Mouse (Mus musculus) spleen, postnatal 4 days (tissue): ENCODE measurements around the gene Borcs7.
"Not testable (repeated sequence)": the region's sequence is repeated elsewhere in the genome, so short reads cannot be mapped to it uniquely, and the experiment has no call there.

ENCODE experiments used
- DNase-seq, 2 experiments: peaks; one replicate each; pipeline ENCODE4 v3.0.0; 2022; ENCODE audit warnings: low spot score in 2 of 2

Gene Borcs7

DNA sequence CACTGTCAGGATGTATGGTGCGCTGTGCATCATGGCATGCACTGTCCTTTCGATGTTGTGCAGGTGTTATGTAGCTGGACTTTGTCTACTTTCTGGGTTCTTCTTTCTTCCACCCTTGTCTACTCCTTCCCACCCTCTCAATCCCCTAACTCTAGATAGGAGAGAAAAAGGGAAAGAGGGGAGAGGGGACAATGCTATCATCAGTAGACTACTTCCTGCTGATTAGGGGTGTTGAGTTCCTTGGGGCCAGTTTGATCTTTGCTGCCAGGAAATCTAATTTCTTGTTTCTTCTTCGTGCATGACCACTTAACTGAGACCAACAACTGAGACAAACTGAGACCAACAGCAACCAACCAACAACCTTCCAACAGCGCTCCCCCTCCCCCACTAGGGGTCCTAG is 20.9 kb downstream of the Borcs7 start:
- DNase-seq, result no peak

DNA sequence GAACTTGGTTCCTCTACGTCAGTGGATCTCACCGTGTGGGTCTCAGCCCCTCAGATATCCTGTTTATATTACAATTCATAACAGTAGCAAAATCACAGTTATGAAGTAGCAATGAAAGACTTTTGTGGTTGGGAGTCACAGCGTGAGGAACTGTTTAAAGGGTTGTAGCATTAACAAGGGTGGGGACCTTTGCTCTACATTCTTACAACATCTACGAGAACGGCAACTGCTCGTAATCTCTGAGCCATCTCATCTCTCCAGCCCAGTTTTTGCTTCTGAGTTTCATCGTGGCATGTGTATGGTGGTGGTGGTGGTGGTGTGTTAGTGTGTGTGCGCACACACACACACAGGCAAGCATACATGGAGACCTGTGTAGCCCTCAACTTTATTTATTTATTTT is 24.5 kb downstream of the Borcs7 start:
- DNase-seq, result no peak

DNA sequence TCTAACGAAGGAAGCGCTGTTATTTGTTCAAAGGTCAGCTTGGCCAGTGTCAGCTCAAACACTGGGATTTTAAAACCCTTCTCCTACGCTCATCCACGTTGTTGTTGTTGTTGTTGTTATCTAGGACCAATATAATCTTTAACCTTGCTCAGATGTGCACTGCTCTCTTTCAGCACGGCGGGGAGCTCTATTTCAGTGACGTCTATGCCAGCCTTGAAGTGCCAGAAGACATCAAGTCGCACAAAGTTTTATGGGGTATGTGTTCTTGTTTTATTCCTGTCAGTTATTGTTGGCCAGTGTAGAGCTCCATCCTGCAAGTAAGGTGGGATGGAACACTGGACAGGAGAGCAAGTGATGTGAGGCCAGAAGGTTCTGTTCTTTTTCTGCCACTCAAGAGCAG is 25.3 kb downstream of the Borcs7 start:
- no peak for DNase-seq

DNA sequence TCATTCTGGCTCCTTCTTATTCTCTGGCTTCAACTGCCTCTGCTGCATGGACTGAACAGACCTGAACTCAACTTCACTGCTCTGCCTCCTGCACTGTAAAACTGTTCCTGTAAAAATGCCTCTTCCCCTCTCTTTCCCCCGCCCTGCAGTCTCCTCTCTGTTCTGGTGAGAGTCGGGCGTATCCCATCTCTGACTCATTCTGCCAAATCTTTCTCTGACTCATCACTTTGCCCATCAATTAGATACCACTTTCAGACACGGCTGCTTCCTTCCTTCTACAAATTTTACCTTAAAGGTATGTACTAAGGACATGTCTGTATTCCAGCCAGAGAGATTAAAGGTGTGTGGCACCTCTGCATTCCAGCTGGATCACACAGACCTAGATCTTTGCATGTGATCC is 28.4 kb downstream of the Borcs7 start:
- DNase-seq, result no peak

DNA sequence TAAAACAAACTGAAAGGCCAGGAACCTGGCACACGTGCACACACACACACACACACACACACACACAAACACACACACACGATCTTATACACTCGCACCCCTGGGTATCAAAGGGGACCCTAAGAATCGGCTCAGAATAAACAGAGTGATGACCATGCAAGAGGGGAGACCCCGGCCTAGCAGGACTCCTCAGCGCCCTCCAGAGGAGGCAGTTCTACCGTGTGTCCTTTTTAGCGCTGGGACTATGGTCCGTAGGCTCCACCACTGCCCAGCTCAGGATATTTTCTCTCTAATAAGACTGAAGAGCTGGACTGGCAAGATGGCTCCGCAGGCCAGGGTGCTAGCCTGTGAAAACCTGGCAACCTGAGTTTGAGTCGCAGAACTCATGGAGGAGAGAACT is 34.7 kb downstream of the Borcs7 start:
- no peak for DNase-seq

DNA sequence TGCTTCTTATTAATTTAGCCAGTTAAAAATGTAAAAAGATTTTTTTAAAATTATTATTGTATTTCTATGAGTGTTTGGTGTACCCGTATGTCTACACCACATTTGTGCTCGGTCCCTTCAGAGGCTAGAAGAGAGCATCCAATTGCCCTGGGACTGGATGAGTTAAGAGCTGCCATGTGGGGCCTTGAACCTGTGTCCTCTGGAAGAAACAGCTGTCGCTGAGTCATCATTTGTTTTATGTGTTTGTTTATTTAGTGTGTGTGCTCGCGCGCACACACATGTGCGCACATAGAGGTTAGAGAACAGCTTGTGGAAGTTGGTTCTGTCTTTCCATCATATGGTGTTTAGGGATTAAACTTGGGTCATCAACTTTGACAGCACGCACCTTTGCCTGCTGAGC is 36.4 kb downstream of the Borcs7 start:
- no peak for DNase-seq

DNA sequence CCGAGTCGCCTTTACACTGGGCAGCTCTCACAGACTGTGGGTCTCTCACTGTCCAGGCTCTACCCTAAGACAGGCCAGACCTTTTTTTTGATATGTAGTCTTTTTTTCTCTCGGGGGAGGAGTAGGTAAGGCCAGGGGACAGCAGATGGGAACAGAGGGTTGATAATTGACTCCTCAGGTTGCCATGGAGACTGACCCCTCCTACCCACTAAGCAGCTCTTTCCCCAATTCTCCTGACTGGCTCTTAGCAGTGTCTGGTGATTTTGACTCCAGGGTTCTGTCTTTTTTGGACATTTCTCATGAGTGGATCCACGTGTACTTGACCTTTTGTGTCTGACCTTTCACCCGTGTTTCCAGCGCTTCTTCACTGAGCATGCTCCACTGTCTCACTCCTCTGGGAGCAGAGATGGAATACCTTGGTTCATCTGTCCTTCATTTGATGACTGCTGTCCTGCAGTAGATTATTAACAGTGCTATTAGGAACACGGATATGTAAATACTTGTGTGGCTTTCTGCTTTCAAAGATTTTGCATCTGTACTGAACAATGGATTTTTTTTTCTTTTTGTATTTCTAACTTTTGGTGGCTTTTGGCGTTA is 37.5 kb downstream of the Borcs7 start:
- DNase-seq, result no peak

DNA sequence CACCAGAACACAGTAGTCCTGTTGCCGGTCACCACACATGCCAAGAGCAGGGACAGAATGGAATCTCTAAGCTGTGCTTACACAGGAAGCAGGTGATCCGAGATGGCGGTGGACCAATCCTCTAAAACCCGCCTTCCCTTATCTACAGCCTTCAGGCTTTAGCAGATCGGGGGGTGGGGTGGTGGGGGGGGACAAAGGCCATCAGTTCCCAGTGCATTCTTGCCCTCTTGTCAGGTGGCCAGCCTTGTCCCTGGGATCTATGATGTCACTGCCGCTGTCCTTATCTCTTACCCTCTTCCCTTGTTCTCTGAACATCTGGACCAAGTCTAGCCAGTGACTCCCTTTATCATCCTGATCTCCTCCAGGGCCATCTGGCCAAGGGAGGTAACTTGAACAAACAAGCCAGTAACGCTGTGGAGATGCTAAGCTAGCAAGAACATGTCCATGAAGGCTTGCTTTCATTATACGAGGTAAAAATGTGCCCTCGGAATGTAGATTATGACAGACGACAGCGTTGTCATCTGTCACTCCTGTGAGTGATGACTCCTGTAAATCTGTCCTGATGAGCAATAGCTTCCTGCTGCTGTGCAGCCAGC is 38.3 kb downstream of the Borcs7 start:
- peak in 1 of 2 experiments; percentile 17 for DNase-seq

DNA sequence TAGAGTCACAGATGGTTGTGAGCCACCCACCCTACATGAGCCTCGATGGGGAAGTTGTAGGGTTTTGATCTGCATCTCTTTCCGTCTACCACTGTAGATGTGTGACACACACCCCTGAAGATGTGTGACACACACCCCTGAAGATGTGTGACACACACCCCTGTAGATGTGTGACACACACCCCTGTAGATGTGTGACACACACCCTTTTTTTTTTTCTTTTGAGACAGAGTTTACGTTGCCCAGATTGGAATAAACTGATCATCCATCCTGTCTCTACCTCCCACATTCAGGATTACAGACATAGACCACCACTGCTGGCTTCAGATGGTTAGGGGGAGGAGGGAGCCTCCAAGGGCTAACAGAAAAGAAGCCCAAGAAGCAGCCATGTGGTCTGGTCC is 39.2 kb downstream of the Borcs7 start:
- no peak for DNase-seq

DNA sequence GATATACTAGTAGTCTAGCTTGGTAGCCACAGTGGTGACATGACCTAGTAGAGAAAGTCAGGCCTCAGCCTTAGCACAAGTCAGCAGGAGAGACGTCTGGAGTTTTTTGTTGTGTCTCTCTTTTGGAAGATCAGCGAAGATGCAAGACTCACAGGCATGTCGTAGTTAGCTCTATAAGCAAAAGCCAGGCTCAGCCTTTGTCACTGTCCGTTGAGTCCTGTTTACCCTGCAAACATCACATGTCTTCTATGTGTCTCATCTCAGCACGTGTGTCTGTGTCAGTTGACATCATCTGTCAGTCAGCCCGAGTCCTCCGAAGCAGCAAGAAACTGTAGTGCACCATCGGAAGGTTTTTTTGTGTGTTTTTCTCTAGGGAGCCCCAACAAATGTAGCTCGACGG is 41.6 kb downstream of the Borcs7 start:
- no peak for DNase-seq

DNA sequence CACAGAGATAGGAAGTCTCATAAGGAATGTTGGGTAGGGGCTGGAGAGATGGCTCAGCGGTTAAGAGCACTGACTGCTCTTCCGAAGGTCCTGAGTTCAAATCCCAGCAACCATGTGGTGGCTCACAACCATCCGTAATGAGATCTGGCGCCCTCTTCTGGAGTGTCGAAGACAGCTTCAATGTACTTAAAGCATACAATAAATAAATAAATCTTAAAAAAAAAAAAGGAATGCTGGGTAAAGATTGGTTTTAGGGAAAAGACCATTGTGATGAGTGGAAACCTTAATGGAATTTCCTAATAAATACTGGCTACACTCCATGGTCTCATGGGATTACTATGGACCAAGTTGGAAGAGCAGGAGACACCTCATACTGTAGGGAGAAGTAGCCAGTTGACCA is 43.0 kb downstream of the Borcs7 start:
- not testable (repeated sequence) for DNase-seq

DNA sequence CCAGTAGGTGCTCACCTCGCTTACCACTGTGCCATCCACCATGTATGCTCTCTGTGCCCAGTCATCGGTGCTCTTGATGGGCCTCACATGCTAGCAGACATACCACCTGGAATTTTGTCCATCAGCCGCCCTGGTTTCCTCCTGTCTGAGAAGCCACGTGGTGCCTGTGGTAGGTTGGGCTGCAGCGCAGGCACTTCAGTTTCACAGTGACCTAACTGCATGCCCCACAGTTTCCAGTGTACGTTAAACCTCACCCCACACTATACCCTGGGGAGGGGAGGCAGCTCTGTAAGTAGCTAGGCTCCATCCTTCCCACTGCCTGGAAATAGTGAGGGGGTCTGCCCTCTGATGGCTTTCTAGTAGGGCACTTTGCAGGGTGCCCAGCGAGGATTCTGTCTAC is 43.9 kb downstream of the Borcs7 start:
- no peak for DNase-seq

DNA sequence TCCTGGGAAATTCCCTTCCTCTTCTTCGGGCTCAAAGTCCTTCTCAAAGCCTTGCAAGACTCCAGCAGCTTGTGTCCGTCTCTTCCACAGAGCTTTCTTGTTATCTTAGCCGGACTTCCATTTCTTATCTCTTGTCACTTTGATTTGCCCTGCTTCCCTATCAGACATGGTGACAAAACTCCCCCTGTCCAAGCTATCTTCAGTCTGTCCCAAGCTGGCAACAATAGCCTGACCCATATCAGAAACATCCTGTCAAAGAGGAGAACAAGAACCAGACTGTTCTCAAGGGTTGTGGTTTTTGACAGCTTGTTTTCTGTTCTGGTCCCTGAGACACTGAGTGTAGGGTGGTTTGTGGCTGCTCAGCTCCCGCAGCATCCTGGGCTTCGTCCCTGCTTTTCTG is 45.5 kb downstream of the Borcs7 start:
- DNase-seq, result no peak

DNA sequence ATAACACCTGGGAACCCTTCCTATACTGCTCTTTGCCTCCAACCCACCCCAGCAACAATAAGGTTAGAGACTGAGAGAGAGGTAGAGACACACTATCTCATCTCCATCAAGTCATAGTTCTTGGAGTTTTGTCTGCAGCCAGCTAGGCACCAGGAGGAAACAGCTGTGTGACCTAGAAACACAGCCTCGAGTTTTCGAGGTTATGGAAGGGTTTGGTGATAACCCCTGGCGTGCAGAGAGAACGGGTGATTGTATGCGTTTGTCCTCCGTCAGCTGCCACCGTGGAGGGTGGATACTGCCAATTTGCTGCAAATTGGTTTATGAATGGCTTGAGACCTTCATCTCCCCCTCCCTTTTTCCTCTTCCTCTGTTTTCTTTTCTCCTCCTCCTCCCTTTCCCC is 47.4 kb downstream of the Borcs7 start:
- no peak for DNase-seq

DNA sequence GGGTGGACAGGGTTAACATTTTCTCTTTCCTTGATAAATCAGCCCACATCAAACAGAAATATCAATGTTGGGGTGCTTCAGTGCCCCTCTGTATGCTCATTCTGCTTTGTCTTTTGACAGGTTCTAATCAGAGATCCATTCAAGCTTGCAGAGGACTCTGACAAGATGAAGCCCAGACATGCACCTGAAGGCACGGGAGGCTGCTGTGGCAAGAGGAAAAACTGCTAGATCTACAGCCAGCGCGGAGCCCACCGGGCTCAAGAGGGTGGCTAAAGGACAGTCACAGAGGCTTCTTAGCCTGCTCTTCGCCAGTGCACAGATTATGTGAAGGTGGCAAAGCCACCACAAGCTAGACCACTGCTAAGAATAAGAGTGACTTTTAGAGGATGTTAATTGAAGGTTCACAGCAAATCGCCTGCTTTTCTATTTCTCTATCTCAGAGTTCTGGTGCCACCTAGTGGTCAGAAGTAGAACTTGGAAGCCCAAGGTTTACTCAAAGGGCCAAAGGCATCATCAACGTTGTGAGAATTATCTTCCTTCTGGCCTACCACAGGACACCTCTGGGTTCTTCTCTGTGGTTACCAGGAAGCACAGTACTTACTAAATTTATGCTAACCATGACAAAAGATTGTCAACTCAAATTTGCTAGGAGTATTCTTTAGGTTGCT is 50.8 kb downstream of the Borcs7 start:
- peak; percentile 63 to 83 for DNase-seq

DNA sequence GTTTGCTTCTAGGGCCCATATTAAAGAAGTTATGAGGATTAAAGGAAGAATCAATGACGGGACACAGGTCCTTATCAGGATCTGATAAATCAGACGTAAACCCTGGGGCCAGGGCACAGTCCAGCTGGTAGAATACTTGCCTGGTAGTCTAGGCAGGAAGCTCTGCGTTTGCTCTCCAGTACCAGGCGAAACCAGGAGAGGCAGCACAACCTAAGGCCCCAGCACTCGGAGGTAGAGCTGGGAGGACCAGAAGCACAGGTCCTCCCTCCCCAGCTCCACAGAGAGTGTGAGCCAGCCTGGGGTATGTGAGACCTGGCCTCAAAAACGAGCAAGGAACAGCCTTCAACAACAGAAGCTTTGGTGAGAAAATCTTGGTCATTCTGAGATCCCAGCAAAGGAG is 51.9 kb downstream of the Borcs7 start:
- DNase-seq, result no peak

DNA sequence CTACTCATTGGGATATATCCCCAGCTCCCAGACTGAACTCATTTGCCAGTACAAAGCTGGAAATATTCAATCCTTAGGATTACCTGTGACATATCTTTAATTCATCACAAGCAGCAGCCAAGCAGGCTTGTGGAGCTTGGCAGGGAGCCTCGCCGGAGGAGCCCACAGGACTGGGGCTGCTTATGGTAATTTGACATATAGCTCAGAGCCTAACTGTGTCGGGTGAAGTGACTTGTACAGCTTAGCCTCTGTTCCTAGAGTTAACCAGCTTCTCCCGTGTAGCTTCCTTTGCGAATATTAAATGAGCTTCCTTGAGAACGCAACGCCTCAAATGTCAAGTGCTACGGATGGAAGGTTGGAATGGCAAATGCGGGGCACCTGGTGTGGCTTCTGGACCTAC is 55.0 kb downstream of the Borcs7 start:
- DNase-seq, result no peak

DNA sequence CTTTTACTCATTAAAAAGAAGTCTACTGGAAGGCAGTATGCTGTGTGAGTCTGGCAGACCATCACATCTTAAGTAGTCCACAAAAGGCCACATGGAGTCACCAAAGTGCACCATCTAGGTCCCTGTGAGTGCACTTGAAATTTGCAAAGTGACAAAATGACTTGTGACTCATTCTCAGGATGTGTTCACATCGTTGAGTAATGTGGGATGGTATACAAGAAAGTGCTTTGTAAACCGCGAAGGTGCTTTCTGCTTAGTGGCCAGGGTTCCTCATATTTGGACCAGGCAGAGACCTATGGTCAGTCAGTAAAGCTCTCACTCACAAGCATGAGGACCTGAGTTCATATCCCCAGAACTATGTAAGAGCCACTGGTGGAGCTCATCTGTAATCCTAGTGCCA is 58.1 kb downstream of the Borcs7 start:
- DNase-seq, result no peak

DNA sequence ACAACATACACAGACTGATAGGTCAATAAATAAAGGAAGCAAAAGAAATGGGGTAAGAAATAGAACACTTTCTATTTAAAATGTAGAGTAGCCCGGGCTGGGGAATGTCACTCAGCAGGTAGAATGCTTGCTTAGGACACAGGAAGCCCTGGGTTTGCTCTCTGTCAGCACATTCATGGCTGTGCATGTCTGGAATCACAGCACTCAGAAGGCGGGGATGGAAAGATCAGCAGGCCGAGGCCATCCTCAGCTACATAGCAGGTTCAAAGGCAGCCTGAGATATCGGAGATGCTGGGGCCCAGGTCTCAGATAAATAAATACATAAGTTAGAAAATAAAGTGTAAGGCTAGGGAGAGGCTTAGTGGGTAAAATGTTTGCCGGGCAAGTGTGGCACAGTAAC is 62.5 kb downstream of the Borcs7 start:
- no peak for DNase-seq
